Mouse (Mus musculus): Measurements from ENCODE around the gene Qser1.
"Not testable (repeated sequence)": the region's sequence is repeated elsewhere in the genome, so short reads cannot be mapped to it uniquely, and the experiment has no call there.

Qser1 gene

GRCm38 (mm10) chr2:104816371-104816827 lies at the start of gene Qser1:
Gene Qser1 (minus strand): TSS chr2:104816760.
- in situ Hi-C loops (cut with MseI, MboI) = no loop called here

GRCm38 (mm10) chr2:104864176-104864860 lies 47.8 kb upstream of the Qser1 start:
- in situ Hi-C loops (cut with MseI, MboI) = no loop called here

- in situ Hi-C loops (cut with MseI, MboI) = no loop called here
Observed at GRCm38 (mm10) chr2:104860426-104860825, 43.9 kb upstream of the Qser1 start.

GRCm38 (mm10) chr2:104859060-104859459 lies 42.5 kb upstream of the Qser1 start:
- in situ Hi-C loops (cut with MseI, MboI) = no loop called here

- in situ Hi-C loops (cut with MseI, MboI) = not testable (repeated sequence)
Observed at GRCm38 (mm10) chr2:104858083-104858482, 41.5 kb upstream of the Qser1 start.

- in situ Hi-C loops (cut with MseI, MboI) = no loop called here
Observed at GRCm38 (mm10) chr2:104856218-104856617, 39.7 kb upstream of the Qser1 start.

- in situ Hi-C loops (cut with MseI, MboI) = no loop called here
Observed at GRCm38 (mm10) chr2:104855732-104856131, 39.2 kb upstream of the Qser1 start.

- in situ Hi-C loops (cut with MseI, MboI) = no loop called here
Observed at GRCm38 (mm10) chr2:104854836-104855235, 38.3 kb upstream of the Qser1 start.

- in situ Hi-C loops (cut with MseI, MboI) = no loop called here
Observed at GRCm38 (mm10) chr2:104852546-104852945, 36.0 kb upstream of the Qser1 start.

GRCm38 (mm10) chr2:104851686-104852085 lies 35.1 kb upstream of the Qser1 start:
- in situ Hi-C loops (cut with MseI, MboI) = no loop called here

GRCm38 (mm10) chr2:104849991-104850359 lies 33.4 kb upstream of the Qser1 start:
- in situ Hi-C loops (cut with MseI, MboI) = no loop called here

- in situ Hi-C loops (cut with MseI, MboI) = no loop called here
Observed at GRCm38 (mm10) chr2:104849276-104849990, 32.9 kb upstream of the Qser1 start, which contains the start of gene Prrg4. Gene Prrg4 (minus strand): TSS chr2:104849876.

- in situ Hi-C loops (cut with MseI, MboI) = no loop called here
Observed at GRCm38 (mm10) chr2:104848235-104849161, 31.9 kb upstream of the Qser1 start.

GRCm38 (mm10) chr2:104847645-104848044 lies 31.1 kb upstream of the Qser1 start:
- in situ Hi-C loops (cut with MseI, MboI) = no loop called here

- in situ Hi-C loops (cut with MseI, MboI) = no loop called here
Observed at GRCm38 (mm10) chr2:104846638-104847414, 30.3 kb upstream of the Qser1 start.

GRCm38 (mm10) chr2:104842559-104842958 lies 26.0 kb upstream of the Qser1 start:
- in situ Hi-C loops (cut with MseI, MboI) = no loop called here

GRCm38 (mm10) chr2:104841736-104842135 lies 25.2 kb upstream of the Qser1 start:
- in situ Hi-C loops (cut with MseI, MboI) = no loop called here

- in situ Hi-C loops (cut with MseI, MboI) = no loop called here
Observed at GRCm38 (mm10) chr2:104840974-104841373, 24.4 kb upstream of the Qser1 start.

GRCm38 (mm10) chr2:104832486-104832885 lies 15.9 kb upstream of the Qser1 start:
- in situ Hi-C loops (cut with MseI, MboI) = no loop called here

- in situ Hi-C loops (cut with MseI, MboI) = no loop called here
Observed at GRCm38 (mm10) chr2:104826191-104826590, 9.6 kb upstream of the Qser1 start.

GRCm38 (mm10) chr2:104818763-104819162 lies 2.2 kb upstream of the Qser1 start:
- in situ Hi-C loops (cut with MseI, MboI) = not testable (repeated sequence)

All from mouse trophoblast stem cell (cell line).